Mouse (Mus musculus): Measurements from ENCODE around the gene E130114P18Rik. TPM values are rescaled to one million over a fixed set of nuclear protein-coding genes. Genes with fewer than 3 reads are reported as not detected.

The E130114P18Rik gene
- polyA plus RNA-seq, 1 experiment from 2014 or later = 0.08 TPM

DNA sequence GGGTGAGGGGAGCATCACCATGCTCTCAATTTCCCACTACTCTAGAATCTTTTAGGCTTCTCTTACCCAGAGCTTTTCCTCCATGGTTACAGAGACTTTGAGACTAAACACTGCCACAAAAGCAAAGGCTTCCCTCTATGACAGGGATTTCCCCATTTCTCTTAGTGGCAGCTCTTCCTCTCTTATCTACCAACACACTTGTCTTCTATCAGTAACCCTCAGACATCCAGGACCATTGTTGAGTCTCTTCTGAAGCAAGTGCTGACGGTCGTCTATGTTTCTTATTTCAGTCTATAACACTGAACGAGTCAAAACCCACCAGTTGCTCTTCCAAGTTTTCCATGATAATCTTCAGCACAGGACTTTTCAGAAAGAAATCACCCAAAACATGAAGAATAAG is 137.5 kb downstream of the E130114P18Rik start:
- ATAC-seq (ENCODE audit: low read depth) = no peak
- no peaks in the 10 kb centered on the region for H3K4me1 ChIP-seq (ENCODE audit: control insufficient read depth, low read depth, low read length)
- no peak overlapping the region for H3K9ac ChIP-seq (ENCODE audit: low read depth, low read length)
- H3K4me3 ChIP-seq (ENCODE audit: low read depth, low read length) = no peak overlapping the region
- WGBS (ENCODE audit: insufficient replicate concordance) = 7% methylated on average over 3 of the region's 3 CpGs
- no peaks in the 10 kb centered on the region for H3K36me3 ChIP-seq (ENCODE audit: control insufficient read depth, insufficient read depth)
- H3K27me3 ChIP-seq (ENCODE audit: control insufficient read depth, insufficient read depth, low read depth, low read length) = no peaks in the 10 kb centered on the region
- H3K9me3 ChIP-seq (replicated peaks; ENCODE audit: control insufficient read depth, low read length) = no peaks in the 10 kb centered on the region
- H3K27ac ChIP-seq (ENCODE audit: low read length) = no peak overlapping the region
- no peak overlapping the region for H3K4me2 ChIP-seq (ENCODE audit: low read depth, low read length)

DNA sequence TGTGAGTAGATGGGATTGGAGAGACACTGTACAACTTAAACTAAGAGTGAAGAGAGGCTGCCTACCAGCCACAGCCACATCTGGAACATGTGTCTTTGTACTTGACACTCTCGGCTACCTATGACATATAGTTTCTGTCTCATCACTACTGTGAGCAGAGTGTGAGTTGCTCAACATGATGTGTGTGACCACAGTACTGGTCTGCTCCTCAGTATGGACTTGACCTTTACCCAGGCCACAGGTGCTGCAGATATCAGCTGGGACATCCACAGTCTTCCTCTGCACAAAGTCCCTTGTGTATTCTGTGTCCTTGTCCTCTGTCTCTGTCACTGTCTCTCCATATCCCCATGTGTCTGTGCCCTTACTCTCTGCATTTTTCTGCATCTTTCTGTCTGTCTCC is 141.3 kb downstream of the E130114P18Rik start:
- no peaks in the 10 kb centered on the region for H3K27me3 ChIP-seq (ENCODE audit: control insufficient read depth, insufficient read depth, low read depth, low read length)
- peak; percentile 86 for ATAC-seq (ENCODE audit: low read depth)

DNA sequence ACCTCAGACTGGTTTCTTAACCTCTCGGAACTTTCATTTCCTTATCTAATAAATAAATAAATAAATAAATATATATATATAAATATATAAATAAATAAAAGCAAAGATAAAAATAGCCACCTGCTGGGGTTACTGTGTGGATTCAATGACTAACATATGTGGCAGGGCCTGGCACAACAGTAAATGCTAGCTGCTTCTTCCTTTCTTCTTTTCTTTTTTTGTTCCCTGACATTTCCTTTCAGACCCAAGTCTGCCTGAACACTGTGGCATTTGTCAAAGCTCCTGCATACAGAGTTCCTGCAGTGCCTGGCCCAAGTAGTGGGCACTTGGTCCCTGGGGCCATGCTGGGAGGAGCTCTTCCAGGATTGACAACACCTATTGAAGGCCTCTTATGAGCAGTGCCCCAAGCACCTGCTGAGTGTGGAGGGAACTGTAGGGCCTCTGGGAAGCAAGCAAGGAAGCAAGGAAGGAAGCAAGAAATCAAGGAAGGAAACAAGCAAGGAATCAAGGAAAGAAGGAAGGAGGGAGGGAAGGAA is 142.1 kb downstream of the E130114P18Rik start:
- ATAC-seq (ENCODE audit: low read depth) = no peak
- Histone ChIP-seq H3K4me2 (ENCODE audit: low read depth, low read length) (no peak overlapping the region), H3K36me3 (ENCODE audit: control insufficient read depth, insufficient read depth) (no peaks in the 10 kb centered on the region), H3K4me1 (ENCODE audit: control insufficient read depth, low read depth, low read length) (no peaks in the 10 kb centered on the region), H3K4me3 (ENCODE audit: low read depth, low read length) (no peak overlapping the region), H3K9ac (ENCODE audit: low read depth, low read length) (no peak overlapping the region), H3K27ac (ENCODE audit: low read length) (no peak overlapping the region), H3K27me3 (ENCODE audit: control insufficient read depth, insufficient read depth, low read depth, low read length) (no peaks in the 10 kb centered on the region), H3K9me3 (replicated peaks; ENCODE audit: control insufficient read depth, low read length) (no peaks in the 10 kb centered on the region)
- 52% methylated on average over 1 of the region's 1 CpGs for WGBS (ENCODE audit: insufficient replicate concordance)

More for the DNA sequence above, 141.3 kb downstream of the E130114P18Rik start:
- no peak overlapping the region for H3K4me2 ChIP-seq (ENCODE audit: low read depth, low read length)
- H3K4me1 ChIP-seq (ENCODE audit: control insufficient read depth, low read depth, low read length) = no peaks in the 10 kb centered on the region
- H3K9ac ChIP-seq (ENCODE audit: low read depth, low read length) = no peak overlapping the region
- no peak overlapping the region for H3K27ac ChIP-seq (ENCODE audit: low read length)
- H3K36me3 ChIP-seq (ENCODE audit: control insufficient read depth, insufficient read depth) = no peaks in the 10 kb centered on the region
- 43% methylated on average over 1 of the region's 1 CpGs for WGBS (ENCODE audit: insufficient replicate concordance)
- H3K9me3 ChIP-seq (replicated peaks; ENCODE audit: control insufficient read depth, low read length) = no peaks in the 10 kb centered on the region
- no peak overlapping the region for H3K4me3 ChIP-seq (ENCODE audit: low read depth, low read length)

DNA sequence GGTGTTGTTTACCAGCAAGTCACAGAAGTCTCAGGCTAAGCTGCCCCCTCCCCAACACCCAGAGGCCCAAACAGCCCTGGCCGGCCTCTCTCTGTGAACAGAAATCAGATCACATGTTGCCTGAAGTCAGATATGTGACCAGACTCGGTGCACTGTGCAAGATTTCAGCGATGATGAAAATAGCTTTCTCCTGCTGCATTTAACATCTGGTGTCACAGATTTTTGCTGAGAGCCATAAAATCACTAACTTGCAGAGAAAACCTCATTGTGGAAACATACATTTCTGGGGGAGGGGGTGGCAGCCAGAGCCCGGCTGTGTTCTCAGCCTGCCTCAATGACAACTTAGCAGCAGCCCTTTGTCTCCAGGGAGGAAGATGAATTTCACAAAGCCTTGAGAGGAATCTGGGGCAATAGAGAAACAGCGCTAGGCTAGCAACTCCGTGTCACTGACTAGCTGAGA is 142.6 kb downstream of the E130114P18Rik start:
- no peaks in the 10 kb centered on the region for H3K9me3 ChIP-seq (replicated peaks; ENCODE audit: control insufficient read depth, low read length)
- ATAC-seq (ENCODE audit: low read depth) = no peak

DNA sequence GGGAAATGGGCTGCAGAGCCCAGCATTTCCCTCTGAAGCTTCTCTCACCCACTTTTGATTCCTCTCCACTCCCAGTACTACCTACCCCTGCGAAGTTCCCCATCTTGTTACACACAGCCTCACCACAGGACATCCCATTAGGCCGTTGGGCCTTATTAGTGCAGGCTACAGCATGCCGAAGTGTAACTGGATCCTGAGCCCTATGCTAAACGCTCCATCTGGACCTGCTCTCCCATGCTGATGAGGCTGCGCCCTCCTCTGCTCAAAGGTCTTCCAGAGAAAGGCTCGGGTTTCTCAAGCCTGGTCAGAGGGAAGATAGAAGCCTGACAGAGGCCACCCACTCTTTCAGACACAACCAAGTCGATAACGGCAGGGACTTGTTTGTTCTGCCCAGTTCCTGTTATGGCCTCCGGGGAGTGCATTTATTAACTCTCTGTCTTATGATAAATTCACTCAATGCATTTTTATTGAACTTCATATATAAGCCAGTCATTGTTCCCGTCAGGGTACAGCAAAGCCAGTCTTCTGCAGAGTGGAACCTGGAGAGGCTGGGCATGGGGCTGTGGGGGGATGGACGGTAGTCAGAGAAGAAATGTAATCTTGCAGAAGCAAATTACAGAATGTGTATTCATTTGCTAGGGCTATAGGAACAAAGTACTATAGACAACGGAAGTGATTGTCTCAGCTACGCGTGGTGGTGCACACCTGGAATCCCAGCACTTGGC is 148.8 kb downstream of the E130114P18Rik start:
- Histone ChIP-seq H3K4me3 (ENCODE audit: low read depth, low read length) (no peak overlapping the region), H3K4me1 (ENCODE audit: control insufficient read depth, low read depth, low read length) (no peaks in the 10 kb centered on the region), H3K9me3 (replicated peaks; ENCODE audit: control insufficient read depth, low read length) (no peaks in the 10 kb centered on the region), H3K36me3 (ENCODE audit: control insufficient read depth, insufficient read depth) (no peaks in the 10 kb centered on the region), H3K9ac (ENCODE audit: low read depth, low read length) (no peak overlapping the region), H3K27ac (ENCODE audit: low read length) (no peak overlapping the region), H3K4me2 (ENCODE audit: low read depth, low read length) (no peak overlapping the region), H3K27me3 (ENCODE audit: control insufficient read depth, insufficient read depth, low read depth, low read length) (no peaks in the 10 kb centered on the region)
- WGBS (ENCODE audit: insufficient replicate concordance) = 42% methylated on average over 14 of the region's 14 CpGs
- ATAC-seq (ENCODE audit: low read depth) = no peak

More for the DNA sequence above, 142.6 kb downstream of the E130114P18Rik start:
- Histone ChIP-seq H3K27ac (ENCODE audit: low read length) (no peak overlapping the region), H3K4me3 (ENCODE audit: low read depth, low read length) (no peak overlapping the region), H3K4me2 (ENCODE audit: low read depth, low read length) (no peak overlapping the region), H3K36me3 (ENCODE audit: control insufficient read depth, insufficient read depth) (no peaks in the 10 kb centered on the region), H3K27me3 (ENCODE audit: control insufficient read depth, insufficient read depth, low read depth, low read length) (no peaks in the 10 kb centered on the region), H3K4me1 (ENCODE audit: control insufficient read depth, low read depth, low read length) (no peaks in the 10 kb centered on the region), H3K9ac (ENCODE audit: low read depth, low read length) (no peak overlapping the region)
- WGBS (ENCODE audit: insufficient replicate concordance) = 56% methylated on average over 6 of the region's 6 CpGs

DNA sequence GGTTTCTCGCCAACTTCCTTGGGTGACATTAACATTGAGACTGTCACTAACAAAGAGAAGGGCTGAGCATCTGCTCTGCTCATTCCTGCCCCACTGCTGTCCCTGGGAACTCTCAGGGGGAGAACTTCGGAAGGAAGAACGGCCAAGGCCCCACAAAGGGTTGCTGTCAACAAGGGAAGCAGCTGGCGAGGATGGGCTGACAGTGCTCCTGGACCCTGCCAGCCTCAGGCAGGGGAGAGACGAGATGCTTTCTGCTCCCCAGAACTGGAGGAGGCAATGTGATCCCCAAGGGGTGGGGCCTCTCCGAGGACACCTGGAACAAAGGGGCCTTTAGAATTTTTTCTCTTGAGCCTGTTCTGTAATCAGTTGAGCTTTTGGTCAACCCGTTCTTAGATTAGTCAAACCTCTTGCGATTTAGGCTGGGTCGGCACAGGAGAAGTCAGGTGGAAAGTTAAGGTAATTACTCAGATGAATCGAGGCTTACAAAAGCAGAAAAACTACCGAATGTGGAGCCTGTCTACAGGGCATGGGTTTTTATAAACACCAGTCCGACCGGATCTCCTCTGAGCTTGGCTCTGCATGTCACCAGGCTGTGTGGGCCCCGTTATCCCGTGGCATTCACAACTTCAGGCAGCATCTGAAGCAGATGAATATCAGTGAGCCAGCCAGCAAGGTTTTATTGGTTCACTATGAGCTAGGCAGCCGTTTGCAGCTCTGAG is 151.7 kb downstream of the E130114P18Rik start:
- Histone ChIP-seq H3K4me3 (ENCODE audit: low read depth, low read length) (no peak overlapping the region), H3K9me3 (replicated peaks; ENCODE audit: control insufficient read depth, low read length) (no peaks in the 10 kb centered on the region), H3K4me1 (ENCODE audit: control insufficient read depth, low read depth, low read length) (no peaks in the 10 kb centered on the region), H3K27ac (ENCODE audit: low read length) (no peak overlapping the region), H3K4me2 (ENCODE audit: low read depth, low read length) (no peak overlapping the region), H3K36me3 (ENCODE audit: control insufficient read depth, insufficient read depth) (no peaks in the 10 kb centered on the region), H3K9ac (ENCODE audit: low read depth, low read length) (no peak overlapping the region), H3K27me3 (ENCODE audit: control insufficient read depth, insufficient read depth, low read depth, low read length) (no peaks in the 10 kb centered on the region)
- no peak for ATAC-seq (ENCODE audit: low read depth)
- WGBS (ENCODE audit: insufficient replicate concordance) = 52% methylated on average over 16 of the region's 16 CpGs

DNA sequence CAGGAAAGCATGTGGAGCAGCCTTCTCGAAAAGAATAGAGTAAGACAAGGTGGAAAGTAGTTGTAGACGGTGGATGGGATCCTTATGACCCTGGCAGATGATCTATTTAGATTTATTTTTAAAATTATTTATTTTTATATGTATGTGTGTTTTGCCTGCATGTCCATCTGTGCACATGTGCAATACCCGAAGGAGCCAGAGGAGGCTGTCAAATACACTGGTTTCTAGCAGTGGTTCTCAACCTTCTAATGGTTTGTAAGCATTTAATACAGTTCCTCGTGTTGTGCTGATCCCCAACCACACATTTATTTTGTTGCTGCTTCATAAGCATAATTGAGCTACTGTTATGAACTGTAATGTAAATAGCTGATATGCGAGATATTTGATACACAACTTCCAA is 154.7 kb downstream of the E130114P18Rik start:
- no peaks in the 10 kb centered on the region for H3K4me1 ChIP-seq (ENCODE audit: control insufficient read depth, low read depth, low read length)
- WGBS (ENCODE audit: insufficient replicate concordance) = 55% methylated on average over 5 of the region's 5 CpGs
- no peak overlapping the region for H3K9ac ChIP-seq (ENCODE audit: low read depth, low read length)
- H3K27me3 ChIP-seq (ENCODE audit: control insufficient read depth, insufficient read depth, low read depth, low read length) = no peaks in the 10 kb centered on the region; the same call in 1 of the 2 replicates
- H3K27ac ChIP-seq (ENCODE audit: low read length) = no peak overlapping the region
- no peak overlapping the region for H3K4me3 ChIP-seq (ENCODE audit: low read depth, low read length)
- no peak for ATAC-seq (ENCODE audit: low read depth)
- no peak overlapping the region for H3K4me2 ChIP-seq (ENCODE audit: low read depth, low read length)
- no peaks in the 10 kb centered on the region for H3K9me3 ChIP-seq (replicated peaks; ENCODE audit: control insufficient read depth, low read length)
- no peaks in the 10 kb centered on the region for H3K36me3 ChIP-seq (ENCODE audit: control insufficient read depth, insufficient read depth)

DNA sequence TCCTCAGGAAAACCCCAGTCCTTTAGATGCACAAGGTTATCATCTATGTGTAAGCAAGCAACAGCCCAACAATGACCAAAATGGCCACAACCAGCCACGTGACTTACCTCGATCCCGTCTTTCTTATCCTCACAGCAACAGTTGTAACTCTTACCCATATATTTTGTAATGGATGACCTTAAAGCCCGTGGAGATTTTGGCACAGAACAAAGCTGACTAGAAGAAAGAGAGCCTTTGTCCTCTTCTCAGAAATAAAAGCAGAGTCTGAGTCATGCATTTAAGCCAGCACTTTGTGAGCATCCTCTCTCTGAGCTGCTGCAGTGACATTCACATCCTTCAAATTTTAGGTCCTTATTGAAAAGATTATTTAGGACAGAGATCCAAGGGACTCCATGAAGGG is 156.1 kb downstream of the E130114P18Rik start:
- H3K27ac ChIP-seq (ENCODE audit: low read length) = no peak overlapping the region
- WGBS (ENCODE audit: insufficient replicate concordance) = 69% methylated on average over 4 of the region's 4 CpGs
- ATAC-seq (ENCODE audit: low read depth) = no peak

DNA sequence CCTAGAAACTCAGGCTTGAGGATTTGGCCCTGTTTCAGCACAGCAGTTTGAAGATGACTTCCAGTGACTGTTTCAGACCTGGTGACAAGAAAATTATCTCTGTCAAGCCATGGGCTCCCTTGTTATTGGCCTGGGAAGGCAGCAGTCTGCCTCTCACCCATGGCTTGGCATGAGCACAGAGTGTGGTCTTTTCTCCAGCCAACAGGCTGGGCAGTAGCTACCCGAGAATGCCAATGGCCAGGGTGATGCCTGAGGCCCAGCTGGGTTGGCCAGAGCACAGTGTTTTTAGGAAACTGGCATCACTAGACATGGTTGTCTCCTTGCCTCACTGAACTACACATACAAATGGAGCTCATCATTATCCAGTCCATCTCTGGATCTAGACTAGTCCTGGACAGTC is 157.5 kb downstream of the E130114P18Rik start:
- no peak overlapping the region for H3K27ac ChIP-seq (ENCODE audit: low read length)
- no peaks in the 10 kb centered on the region for H3K9me3 ChIP-seq (replicated peaks; ENCODE audit: control insufficient read depth, low read length)
- H3K4me1 ChIP-seq (ENCODE audit: control insufficient read depth, low read depth, low read length) = no peaks in the 10 kb centered on the region
- no peaks in the 10 kb centered on the region for H3K36me3 ChIP-seq (ENCODE audit: control insufficient read depth, insufficient read depth)
- H3K9ac ChIP-seq (ENCODE audit: low read depth, low read length) = no peak overlapping the region
- H3K4me2 ChIP-seq (ENCODE audit: low read depth, low read length) = no peak overlapping the region
- no peak for ATAC-seq (ENCODE audit: low read depth)
- WGBS (ENCODE audit: insufficient replicate concordance) = 48% methylated on average over 1 of the region's 1 CpGs
- H3K27me3 ChIP-seq (ENCODE audit: control insufficient read depth, insufficient read depth, low read depth, low read length) = no peaks in the 10 kb centered on the region; the same call in 1 of the 2 replicates
- H3K4me3 ChIP-seq (ENCODE audit: low read depth, low read length) = no peak overlapping the region

More for the DNA sequence above, 156.1 kb downstream of the E130114P18Rik start:
- Histone ChIP-seq H3K36me3 (ENCODE audit: control insufficient read depth, insufficient read depth) (no peaks in the 10 kb centered on the region), H3K9ac (ENCODE audit: low read depth, low read length) (no peak overlapping the region), H3K4me1 (ENCODE audit: control insufficient read depth, low read depth, low read length) (no peaks in the 10 kb centered on the region), H3K9me3 (replicated peaks; ENCODE audit: control insufficient read depth, low read length) (no peaks in the 10 kb centered on the region), H3K27me3 (ENCODE audit: control insufficient read depth, insufficient read depth, low read depth, low read length) (no peaks in the 10 kb centered on the region; the same call in 1 of the 2 replicates), H3K4me2 (ENCODE audit: low read depth, low read length) (no peak overlapping the region), H3K4me3 (ENCODE audit: low read depth, low read length) (no peak overlapping the region)
